Mouse (Mus musculus): ENCODE measurements around the gene Macf1. TPM values are rescaled to one million over a fixed set of nuclear protein-coding genes. Genes with fewer than 3 reads are reported as not detected.
"Not testable (repeated sequence)": the region's sequence is repeated elsewhere in the genome, so short reads cannot be mapped to it uniquely, and the experiment has no call there.

Gene Macf1
- polyA plus RNA-seq, 1 experiment: 250 TPM

DNA sequence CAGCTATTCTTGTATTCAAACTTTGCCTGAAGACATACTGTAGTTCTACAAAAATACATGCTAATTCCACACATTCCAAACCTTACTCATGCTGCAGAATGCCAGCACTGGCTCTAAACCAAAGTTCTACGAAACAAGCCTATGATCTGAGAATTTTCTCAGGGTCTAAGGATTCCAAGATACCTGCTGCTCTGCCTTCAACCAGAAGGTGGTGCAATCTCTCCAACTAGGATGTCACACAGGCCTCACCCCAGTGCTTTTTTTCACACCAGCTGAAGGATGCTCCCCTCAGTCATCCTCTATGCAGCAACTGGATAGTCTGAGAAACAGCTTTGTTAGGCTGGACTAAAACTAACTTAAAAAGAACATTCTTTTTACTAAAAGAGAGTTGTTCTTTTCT is 148.9 kb downstream of the Macf1 start:
- Histone ChIP-seq H3K4me3 (ENCODE audit: insufficient read depth, low read length) (no peak overlapping the region), H3K27ac (ENCODE audit: insufficient read depth, low read length) (no peak overlapping the region), H3K4me1 (ENCODE audit: control insufficient read depth, insufficient read depth, low read length) (peaks cover 4% of the 10 kb centered on the region)
- peak; percentile 61; the same call in 1 of the 2 replicates for TF ChIP-seq CTCF (IDR thresholded peaks at IDR 0.05; ENCODE audit: borderline replicate concordance, insufficient read depth, low read length)
- TF ChIP-seq POLR2A (IDR thresholded peaks at IDR 0.05; ENCODE audit: low read depth, low read length): no peak

DNA sequence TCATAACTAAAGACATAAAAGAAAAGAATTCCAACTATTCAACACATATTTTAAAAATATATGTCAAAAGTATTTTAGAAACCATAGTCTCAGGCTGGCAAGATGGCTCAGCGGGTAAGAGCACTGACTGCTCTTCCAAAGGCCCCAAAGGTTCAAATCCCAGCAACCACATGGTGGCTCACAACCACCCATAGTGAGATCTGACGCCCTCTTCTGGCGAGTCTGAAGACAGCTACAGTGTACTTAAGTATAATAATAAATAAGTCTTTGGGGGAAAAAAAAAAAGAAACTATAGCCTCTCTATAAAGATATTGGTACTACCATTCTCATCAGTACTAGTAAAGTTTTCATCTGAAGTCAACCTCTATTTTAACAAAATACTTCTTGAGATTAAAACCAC is 152.2 kb downstream of the Macf1 start:
- H3K4me3 ChIP-seq (ENCODE audit: insufficient read depth, low read length): no peak overlapping the region
- TF ChIP-seq POLR2A (IDR thresholded peaks at IDR 0.05; ENCODE audit: low read depth, low read length) (no peak), CTCF (IDR thresholded peaks at IDR 0.05; ENCODE audit: borderline replicate concordance, insufficient read depth, low read length) (no peak)
- H3K27ac ChIP-seq (ENCODE audit: insufficient read depth, low read length): no peak overlapping the region
- H3K4me1 ChIP-seq (ENCODE audit: control insufficient read depth, insufficient read depth, low read length): peaks cover 9% of the 10 kb centered on the region

DNA sequence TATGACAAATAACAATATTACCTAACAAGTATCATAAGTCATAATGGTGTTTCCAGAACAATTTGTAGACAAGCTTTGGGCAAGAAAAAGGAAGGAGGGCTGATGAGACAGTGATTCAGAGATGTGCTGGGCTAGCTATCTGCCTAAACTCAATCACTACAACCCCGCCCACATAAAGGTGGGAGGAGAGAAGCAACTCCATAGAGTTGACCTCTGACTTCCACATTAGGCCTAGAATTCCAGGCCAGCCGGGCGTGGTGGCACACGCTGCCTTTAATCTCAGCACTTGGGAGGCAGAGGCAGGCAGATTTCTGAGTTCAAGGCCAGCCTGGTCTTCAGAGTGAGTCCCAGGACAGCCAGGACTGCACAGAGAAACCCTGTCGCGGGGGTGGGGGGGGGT is 153.2 kb downstream of the Macf1 start:
- Histone ChIP-seq H3K4me1 (ENCODE audit: control insufficient read depth, insufficient read depth, low read length) (peaks cover 13% of the 10 kb centered on the region), H3K4me3 (ENCODE audit: insufficient read depth, low read length) (no peak overlapping the region), H3K27ac (ENCODE audit: insufficient read depth, low read length) (no peak overlapping the region)
- no peak for TF ChIP-seq CTCF (IDR thresholded peaks at IDR 0.05; ENCODE audit: borderline replicate concordance, insufficient read depth, low read length)
- TF ChIP-seq POLR2A (IDR thresholded peaks at IDR 0.05; ENCODE audit: low read depth, low read length): no peak

DNA sequence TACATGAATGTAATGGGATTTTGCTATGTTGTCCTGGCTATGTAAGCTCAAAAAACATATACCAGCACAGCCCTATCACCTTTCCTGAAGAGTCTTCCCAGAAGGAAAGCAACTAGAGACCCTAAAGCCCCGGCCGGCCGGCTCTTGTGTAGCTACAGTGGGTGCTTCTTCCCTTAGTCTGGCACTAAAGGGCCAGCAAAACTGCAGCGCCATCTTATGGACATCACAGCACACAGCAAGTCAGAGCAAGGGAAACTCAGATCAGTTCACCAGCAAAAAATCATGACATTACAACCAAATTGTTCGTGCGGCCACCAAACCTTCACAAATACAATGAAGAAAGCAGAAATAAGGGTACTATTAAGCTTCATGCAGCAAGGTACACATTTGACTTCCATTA is 154.9 kb downstream of the Macf1 start:
- TF ChIP-seq POLR2A (IDR thresholded peaks at IDR 0.05; ENCODE audit: low read depth, low read length): no peak
- TF ChIP-seq CTCF (IDR thresholded peaks at IDR 0.05; ENCODE audit: borderline replicate concordance, insufficient read depth, low read length): peak; percentile 48; the same call in 1 of the 2 replicates
- Histone ChIP-seq H3K4me3 (ENCODE audit: insufficient read depth, low read length) (no peak overlapping the region), H3K27ac (ENCODE audit: insufficient read depth, low read length) (no peak overlapping the region), H3K4me1 (ENCODE audit: control insufficient read depth, insufficient read depth, low read length) (peaks cover 8% of the 10 kb centered on the region)

DNA sequence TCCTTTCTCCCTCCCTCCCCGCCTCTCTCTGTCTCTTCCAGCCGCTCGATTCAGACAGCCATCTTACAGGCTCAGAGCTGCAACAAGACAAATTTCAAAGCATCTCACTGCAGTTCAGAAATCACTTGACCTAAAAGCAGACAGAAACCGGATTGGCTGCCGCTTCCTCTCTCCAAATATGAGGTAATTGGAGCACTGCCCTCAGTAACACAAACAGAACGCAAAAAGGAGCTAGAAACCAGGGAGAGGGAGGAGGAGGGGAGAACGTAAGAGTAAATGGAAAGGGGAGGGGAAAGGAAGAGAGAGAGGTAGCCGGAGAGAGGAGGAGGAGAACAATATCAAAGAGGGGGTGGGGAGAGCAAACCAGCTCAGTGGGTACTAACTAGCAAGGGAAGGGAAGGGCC is 156.6 kb downstream of the Macf1 start:
- no peak for TF ChIP-seq CTCF (IDR thresholded peaks at IDR 0.05; ENCODE audit: borderline replicate concordance, insufficient read depth, low read length)
- TF ChIP-seq POLR2A (IDR thresholded peaks at IDR 0.05; ENCODE audit: low read depth, low read length): no peak
- Histone ChIP-seq H3K4me3 (ENCODE audit: insufficient read depth, low read length) (peak overlapping the region; percentile 33), H3K27ac (ENCODE audit: insufficient read depth, low read length) (peak overlapping the region; percentile 76), H3K4me1 (ENCODE audit: control insufficient read depth, insufficient read depth, low read length) (peaks cover 8% of the 10 kb centered on the region)

DNA sequence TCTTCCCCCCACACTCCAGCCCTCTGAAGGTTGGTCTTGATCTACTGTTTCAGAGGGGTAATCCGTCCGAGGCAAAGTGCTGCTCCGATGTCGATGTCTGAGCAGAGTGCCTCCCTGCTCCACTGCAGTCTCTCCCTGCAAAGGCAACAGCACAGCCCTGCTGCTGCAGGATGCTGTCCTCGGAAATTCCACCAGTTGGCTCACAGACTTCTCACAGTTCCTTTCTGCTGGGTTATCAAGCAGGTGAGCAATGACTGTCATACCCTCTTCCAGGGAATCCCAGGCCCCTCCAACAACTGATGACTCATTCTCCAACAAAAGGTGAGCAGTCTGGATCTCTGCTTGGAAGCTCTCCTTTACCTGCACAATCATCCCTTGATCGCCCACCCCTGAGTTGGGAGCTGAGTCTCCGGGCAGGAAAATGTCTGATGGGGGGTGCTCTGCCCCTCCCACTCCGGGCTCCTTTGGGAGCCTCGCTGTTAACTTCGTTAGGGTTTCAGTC is 157.3 kb downstream of the Macf1 start:
- Histone ChIP-seq H3K27ac (ENCODE audit: insufficient read depth, low read length) (peak overlapping the region; percentile 76; the same call in 1 of the 2 replicates), H3K4me1 (ENCODE audit: control insufficient read depth, insufficient read depth, low read length) (peaks cover 8% of the 10 kb centered on the region), H3K4me3 (ENCODE audit: insufficient read depth, low read length) (peak overlapping the region; percentile 33)
- TF ChIP-seq POLR2A (IDR thresholded peaks at IDR 0.05; ENCODE audit: low read depth, low read length): no peak
- no peak for TF ChIP-seq CTCF (IDR thresholded peaks at IDR 0.05; ENCODE audit: borderline replicate concordance, insufficient read depth, low read length)

DNA sequence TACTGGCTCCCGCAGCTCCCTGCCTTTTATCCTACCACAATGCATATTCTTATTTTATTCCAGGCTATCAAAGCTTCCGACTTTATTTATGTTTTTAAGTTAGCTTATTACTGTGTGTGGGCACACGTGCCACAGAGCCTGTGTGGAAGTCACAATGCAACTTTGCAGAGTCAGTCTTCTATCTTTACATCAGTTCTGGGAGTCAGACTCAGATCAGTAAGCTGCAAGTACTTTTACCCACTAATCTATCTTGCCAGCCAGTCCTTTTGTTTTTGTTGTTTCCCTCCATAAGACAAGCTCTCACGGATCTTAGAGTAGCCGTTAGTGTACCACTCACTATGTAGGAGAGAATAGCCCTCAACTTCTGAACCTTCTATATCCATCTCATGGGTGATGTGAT is 159.4 kb downstream of the Macf1 start:
- Histone ChIP-seq H3K27ac (ENCODE audit: insufficient read depth, low read length) (no peak overlapping the region), H3K4me1 (ENCODE audit: control insufficient read depth, insufficient read depth, low read length) (peaks cover 8% of the 10 kb centered on the region), H3K4me3 (ENCODE audit: insufficient read depth, low read length) (no peak overlapping the region)
- no peak for TF ChIP-seq POLR2A (IDR thresholded peaks at IDR 0.05; ENCODE audit: low read depth, low read length)
- TF ChIP-seq CTCF (IDR thresholded peaks at IDR 0.05; ENCODE audit: borderline replicate concordance, insufficient read depth, low read length): no peak

DNA sequence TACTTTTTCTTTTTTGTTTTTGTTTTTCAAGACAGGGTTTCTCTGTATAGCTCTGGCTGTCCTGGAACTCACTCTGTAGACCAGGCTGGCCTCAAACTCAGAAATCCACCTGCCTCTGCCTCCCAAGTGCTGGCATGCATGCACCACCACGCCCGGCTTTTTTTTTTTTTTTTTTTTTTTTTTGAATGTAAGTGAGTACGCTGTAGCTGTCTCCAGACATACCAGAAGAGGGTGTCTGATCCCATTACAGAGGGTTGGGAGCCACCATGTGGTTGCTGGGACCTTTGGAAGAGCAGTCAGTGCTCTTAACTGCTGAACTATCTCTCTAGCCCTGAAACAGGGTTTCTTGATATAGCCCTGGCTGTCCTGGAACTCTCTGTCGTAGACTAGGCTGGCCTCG is 164.0 kb downstream of the Macf1 start:
- H3K27ac ChIP-seq (ENCODE audit: insufficient read depth, low read length); H3K4me3 ChIP-seq (ENCODE audit: insufficient read depth, low read length); H3K4me1 ChIP-seq (ENCODE audit: control insufficient read depth, insufficient read depth, low read length): not testable (repeated sequence)

DNA sequence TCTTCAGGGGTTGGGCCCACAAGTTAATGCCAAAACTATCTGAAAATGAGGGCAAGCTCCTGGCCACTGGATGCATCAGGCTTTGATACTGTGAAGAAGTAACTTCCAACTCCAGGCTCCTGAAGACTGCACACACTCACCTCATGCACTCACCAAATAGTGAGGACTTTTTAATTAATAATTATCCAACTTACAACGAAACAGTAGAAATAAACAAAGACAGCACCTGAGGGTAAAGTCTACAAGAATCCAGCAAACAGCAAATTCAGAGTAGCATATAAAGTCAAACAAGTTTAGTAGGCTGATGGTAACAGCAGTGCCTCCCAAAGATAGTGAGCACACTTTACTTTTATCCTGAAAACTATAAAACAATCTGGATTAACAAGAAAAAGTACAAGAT is 168.5 kb downstream of the Macf1 start:
- H3K4me1 ChIP-seq (ENCODE audit: control insufficient read depth, insufficient read depth, low read length): peaks cover 9% of the 10 kb centered on the region; the same call in 1 of the 2 replicates
- H3K27ac ChIP-seq (ENCODE audit: insufficient read depth, low read length): no peak overlapping the region
- TF ChIP-seq CTCF (IDR thresholded peaks at IDR 0.05; ENCODE audit: borderline replicate concordance, insufficient read depth, low read length): no peak
- no peak for TF ChIP-seq POLR2A (IDR thresholded peaks at IDR 0.05; ENCODE audit: low read depth, low read length)
- H3K4me3 ChIP-seq (ENCODE audit: insufficient read depth, low read length): no peak overlapping the region

DNA sequence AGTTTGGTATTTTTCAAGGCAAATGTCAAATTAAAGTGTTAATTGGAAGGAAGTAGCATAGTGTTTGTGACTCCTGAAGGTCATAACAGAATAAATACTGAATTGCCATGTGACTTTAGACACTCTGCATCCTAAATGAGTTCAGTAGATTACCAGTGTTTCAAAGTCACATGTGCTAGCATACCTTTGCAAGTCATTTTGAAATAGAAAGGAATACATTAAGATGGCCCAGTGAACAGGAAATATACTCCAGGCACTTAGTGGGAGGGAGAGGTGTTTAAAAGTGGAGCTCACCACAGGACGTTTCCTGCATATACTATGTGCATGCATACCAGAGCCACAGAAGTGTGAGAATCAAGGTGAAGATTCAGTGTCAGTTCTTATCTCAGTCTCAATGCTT is 174.0 kb downstream of the Macf1 start:
- H3K4me1 ChIP-seq (ENCODE audit: control insufficient read depth, insufficient read depth, low read length): peaks cover 6% of the 10 kb centered on the region; the same call in 1 of the 2 replicates
- TF ChIP-seq CTCF (IDR thresholded peaks at IDR 0.05; ENCODE audit: borderline replicate concordance, insufficient read depth, low read length) (no peak), POLR2A (IDR thresholded peaks at IDR 0.05; ENCODE audit: low read depth, low read length) (no peak)
- H3K27ac ChIP-seq (ENCODE audit: insufficient read depth, low read length): no peak overlapping the region
- H3K4me3 ChIP-seq (ENCODE audit: insufficient read depth, low read length): no peak overlapping the region

DNA sequence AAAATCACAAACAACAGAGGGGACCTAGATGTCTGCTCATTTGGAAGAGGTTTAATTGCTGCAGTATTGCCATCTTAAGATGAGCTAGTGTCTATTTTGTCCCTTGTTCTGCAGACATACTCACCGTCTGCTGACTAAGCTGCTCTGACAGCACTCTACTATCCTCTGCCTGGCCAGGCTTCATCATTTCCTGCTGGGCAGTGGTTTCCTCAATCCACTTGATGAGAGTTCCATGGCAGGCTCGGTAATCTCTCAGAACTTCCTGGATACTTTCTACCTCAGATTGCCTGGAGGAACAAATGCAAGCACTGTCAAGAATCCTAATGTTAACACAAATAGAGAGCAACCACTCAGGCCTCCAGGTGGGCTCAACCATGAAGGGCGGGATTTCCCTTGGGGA is 195.1 kb downstream of the Macf1 start:
- H3K4me1 ChIP-seq (ENCODE audit: control insufficient read depth, insufficient read depth, low read length): no peaks in the 10 kb centered on the region
- TF ChIP-seq CTCF (IDR thresholded peaks at IDR 0.05; ENCODE audit: borderline replicate concordance, insufficient read depth, low read length) (no peak), POLR2A (IDR thresholded peaks at IDR 0.05; ENCODE audit: low read depth, low read length) (no peak)

More for the DNA sequence above, 195.1 kb downstream of the Macf1 start:
- no peak overlapping the region for H3K4me3 ChIP-seq (ENCODE audit: insufficient read depth, low read length)
- no peak overlapping the region for H3K27ac ChIP-seq (ENCODE audit: insufficient read depth, low read length)

Measured in embryonic fibroblast, embryonic 13.5 days (primary cell).